Mouse (Mus musculus) olfactory bulb, adult 2 months (tissue): ENCODE measurements around the gene Mafb. TPM values are rescaled to one million over a fixed set of nuclear protein-coding genes. Genes with fewer than 3 reads are reported as not detected.

Source experiments
- H3K27ac ChIP-seq: fragments of 200-500 bp; 2 replicates; pipeline ENCODE4 v1.5.1; 2012; ENCODE audit warnings: low read depth, low read length; ENCODE audit not compliant: insufficient read depth
- H3K4me1 ChIP-seq: fragments of 200-500 bp; 2 replicates; pipeline ENCODE4 v1.6.1; 2012; ENCODE audit warnings: low read length; ENCODE audit not compliant: control insufficient read depth, insufficient read depth
- H3K4me3 ChIP-seq: fragments of 200-500 bp; 2 replicates; pipeline ENCODE4 v1.5.1; 2012; ENCODE audit warnings: mild to moderate bottlenecking, low read depth, low read length, moderate library complexity; ENCODE audit not compliant: insufficient read depth
- CTCF ChIP-seq: fragments of 200-500 bp; IDR thresholded peaks from 2 replicates; pipeline ENCODE4 v1.5.1; 2012; ENCODE audit warnings: low read depth, mild to moderate bottlenecking, low read length, moderate library complexity; ENCODE audit not compliant: insufficient read depth
- POLR2A ChIP-seq: fragments of 200-500 bp; IDR thresholded peaks from 2 replicates; pipeline ENCODE4 v1.6.1; 2012; ENCODE audit warnings: mild to moderate bottlenecking, low read depth, low read length, moderate library complexity; ENCODE audit not compliant: insufficient read depth
- WGBS: fragments of 180-500 bp; shearing (Covaris S2); methylation state at CpG from one replicate; pipeline ENCODE4 v1.1.7; 2018; 5-methylcytosine and 5-hydroxymethylcytosine counted together
- polyA plus RNA-seq: library from polyadenylated mRNA; stranded (reverse); fragments of >200 nt; gene quantifications from 2 replicates; pipeline ENCODE4 v1.2.4, GENCODE M21; 2012; ENCODE audit warnings: low replicate concordance; ENCODE audit not compliant: missing spikeins, insufficient read depth, insufficient read length

The Mafb gene
- polyA plus RNA-seq, 1 experiment, result not detected

DNA sequence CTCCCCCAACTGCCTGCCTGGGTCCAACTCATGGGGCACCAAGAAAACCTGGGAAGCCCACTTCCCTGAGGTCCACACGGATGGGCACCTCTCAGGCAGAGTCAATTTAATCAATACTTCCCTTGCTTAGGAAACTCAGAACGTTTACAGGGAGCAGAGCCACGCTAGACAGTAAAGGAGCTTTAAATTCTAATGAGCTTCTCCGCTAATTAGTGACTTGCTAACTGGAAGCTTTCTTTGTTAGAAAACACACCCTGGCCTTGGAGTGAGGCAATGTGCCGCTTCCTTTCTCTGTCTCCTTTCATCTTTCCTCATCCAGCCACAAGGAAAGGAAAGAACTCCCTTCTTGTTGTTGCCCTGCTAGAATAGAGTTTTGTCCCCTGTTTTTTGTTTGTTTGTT, 21.7 kb upstream of the Mafb start:
- H3K4me3 ChIP-seq, result no peak overlapping the region
- no peak overlapping the region for H3K27ac ChIP-seq

DNA sequence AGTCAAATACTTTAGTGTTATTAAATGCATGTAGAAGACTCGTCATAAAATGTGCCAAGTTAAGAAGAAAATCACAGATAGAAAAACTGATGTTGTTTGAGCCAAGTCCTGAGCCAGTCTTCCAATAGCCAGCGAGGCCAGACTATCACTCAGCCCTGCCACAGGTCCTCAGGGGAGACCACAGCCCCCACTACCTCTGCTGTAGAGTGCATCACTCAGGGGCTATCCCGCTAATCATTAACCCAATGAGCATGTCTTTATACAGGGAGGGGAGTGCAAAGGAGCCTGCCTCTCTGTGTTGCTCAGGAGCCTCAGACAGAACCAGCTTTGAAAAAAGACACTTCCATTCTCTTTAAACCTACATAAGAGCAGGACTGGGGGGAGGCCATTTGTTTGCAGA, 16.6 kb upstream of the Mafb start:
- H3K4me1 ChIP-seq, result peaks cover 1% of the 10 kb centered on the region
- TF ChIP-seq POLR2A, result no peak
- 90% methylated on average over 3 of the region's 3 CpGs for WGBS
- no peak overlapping the region for H3K27ac ChIP-seq
- no peak overlapping the region for H3K4me3 ChIP-seq

More for the DNA sequence above, 21.7 kb upstream of the Mafb start:
- H3K4me1 ChIP-seq, result peaks cover 3% of the 10 kb centered on the region
- 12% methylated on average over 5 of the region's 5 CpGs for WGBS
- TF ChIP-seq CTCF, result no peak
- TF ChIP-seq POLR2A, result no peak

DNA sequence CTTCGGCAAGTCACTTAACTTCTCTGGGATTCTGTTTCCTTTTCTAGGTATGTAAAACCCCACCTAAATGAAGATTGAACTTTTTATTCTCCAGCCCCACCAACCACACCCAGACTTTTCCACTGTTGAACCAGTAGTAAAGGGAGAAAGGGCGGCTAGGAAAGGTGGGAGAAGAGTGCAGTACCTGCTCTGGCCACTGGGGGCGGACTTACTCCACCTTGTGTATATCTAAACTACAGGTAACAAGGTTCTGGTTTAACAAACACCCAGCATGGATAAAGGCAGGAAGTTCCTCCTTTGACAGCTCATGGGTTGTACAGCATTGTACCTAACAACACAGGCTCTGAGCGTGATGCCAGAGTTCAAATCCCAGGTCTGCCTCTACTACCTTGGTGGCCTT, 11.4 kb upstream of the Mafb start:
- Histone ChIP-seq H3K27ac (no peak overlapping the region), H3K4me3 (no peak overlapping the region), H3K4me1 (peaks cover 17% of the 10 kb centered on the region)
- WGBS, result 65% methylated on average over 4 of the region's 4 CpGs
- TF ChIP-seq CTCF, result no peak
- no peak for TF ChIP-seq POLR2A

GRCm38 (mm10) chr2:160376236-160376635, 9.4 kb upstream of the Mafb start:
- TF ChIP-seq POLR2A (no peak), CTCF (no peak)
- Histone ChIP-seq H3K27ac (no peak overlapping the region), H3K4me3 (no peak overlapping the region), H3K4me1 (peaks cover 17% of the 10 kb centered on the region)
- 50% methylated on average over 5 of the region's 5 CpGs for WGBS

- WGBS, result 16% methylated on average over 25 of the region's 25 CpGs
- no peak overlapping the region for H3K4me3 ChIP-seq
- TF ChIP-seq POLR2A (no peak), CTCF (no peak)
These were observed 3.0 kb upstream of the Mafb start for GRCm38 (mm10) chr2:160369653-160370420.

DNA sequence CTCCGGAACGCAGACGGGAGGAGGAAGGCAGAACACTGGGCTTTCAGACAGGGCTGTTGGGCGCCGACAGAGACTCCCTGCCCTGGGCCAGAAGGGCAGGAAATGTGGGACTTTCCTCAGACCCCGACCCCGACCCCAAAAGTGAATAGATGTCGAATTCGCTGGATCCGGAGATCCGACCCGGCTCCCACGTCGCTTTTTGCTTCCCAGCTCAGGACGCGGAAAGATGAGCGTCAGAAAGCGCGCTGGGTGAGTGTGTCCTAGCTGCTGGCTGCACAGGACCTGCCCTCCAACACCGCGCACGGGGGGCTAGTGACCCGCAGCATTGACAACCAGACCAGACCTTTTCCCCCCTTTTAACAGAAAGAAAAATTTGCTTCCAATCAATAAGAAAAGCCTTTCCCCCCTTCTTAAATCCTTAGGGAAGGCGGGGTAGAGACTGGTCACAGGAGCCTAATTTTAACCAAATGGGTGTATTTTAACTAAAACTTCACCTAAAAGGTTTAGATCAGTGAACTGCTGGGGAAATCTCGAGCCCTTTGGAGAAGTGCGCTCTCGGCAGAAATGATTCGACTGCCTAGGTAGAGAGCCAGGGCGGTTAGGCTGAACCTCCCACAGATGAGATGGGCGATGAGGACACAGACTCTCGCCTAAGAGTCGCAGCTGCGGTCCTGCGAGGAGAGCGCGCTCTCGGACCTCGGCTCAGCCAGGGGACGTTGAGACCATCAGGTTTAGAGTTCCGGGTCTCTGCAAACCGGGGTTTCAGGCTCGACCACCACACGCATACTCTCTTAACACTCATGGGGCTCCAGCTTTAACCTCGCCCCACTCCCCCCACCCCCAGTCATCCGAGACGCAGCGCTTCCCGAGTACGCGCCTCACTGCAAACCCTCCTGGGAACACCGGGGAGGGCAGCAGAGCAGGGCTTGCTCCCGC, 1.8 kb upstream of the Mafb start:
- 2% methylated on average over 52 of the region's 52 CpGs for whole genome bisulfite sequencing
- no peak overlapping the region for H3K4me3 ChIP-seq
- TF ChIP-seq POLR2A (no peak), CTCF (no peak)

More at GRCm38 (mm10) chr2:160369653-160370420, 3.0 kb upstream of the Mafb start:
- H3K4me1 ChIP-seq, result peaks cover 38% of the 10 kb centered on the region
- no peak overlapping the region for H3K27ac ChIP-seq

GRCm38 (mm10) chr2:160367448-160368208, 763 bp upstream of the Mafb start:
- peak; percentile 86 for TF ChIP-seq CTCF
- TF ChIP-seq POLR2A, result no peak
- H3K4me3 ChIP-seq, result peak overlapping the region; percentile 56
- under 1% methylated on average over 45 of the region's 45 CpGs for WGBS
- H3K4me1 ChIP-seq, result peaks cover 38% of the 10 kb centered on the region
- H3K27ac ChIP-seq, result no peak overlapping the region

More for the DNA sequence above, 1.8 kb upstream of the Mafb start:
- H3K27ac ChIP-seq, result no peak overlapping the region
- peaks cover 38% of the 10 kb centered on the region for H3K4me1 ChIP-seq

GRCm38 (mm10) chr2:160366111-160366979, 520 bp downstream of the Mafb start:
- TF ChIP-seq POLR2A, result no peak
- TF ChIP-seq CTCF, result no peak

More at GRCm38 (mm10) chr2:160366111-160366979, 520 bp downstream of the Mafb start:
- WGBS, result 1% methylated on average over 95 of the region's 95 CpGs
- Histone ChIP-seq H3K4me3 (peak overlapping the region; percentile 56), H3K4me1 (peaks cover 38% of the 10 kb centered on the region), H3K27ac (no peak overlapping the region)
